Mouse (Mus musculus) heart, adult 2 months (tissue): ENCODE data around the gene Atp6v1g1.

Experiments
- CTCF ChIP-seq: fragments of 200-600 bp; IDR thresholded peaks from 2 replicates; pipeline ENCODE4 v1.8.1; 2022; ENCODE audit warnings: antibody characterized with exemption, mild to moderate bottlenecking, moderate library complexity
- EP300 ChIP-seq: fragments of 200-500 bp; IDR thresholded peaks from 2 replicates; pipeline ENCODE4 v1.6.1; 2011; ENCODE audit warnings: low read depth, low read length, control low read depth; ENCODE audit not compliant: insufficient read depth
- POLR2A ChIP-seq: fragments of 200-500 bp; IDR thresholded peaks from 2 replicates; pipeline ENCODE4 v1.6.1; 2011; ENCODE audit warnings: mild to moderate bottlenecking, low read depth, low read length, control low read depth; ENCODE audit not compliant: insufficient read depth

- TF ChIP-seq CTCF (no peak), POLR2A (no peak), EP300 (no peak)
Observed at GRCm38 (mm10) chr4:63586240-63586639, 41.7 kb downstream of the Atp6v1g1 start.
